Mouse (Mus musculus) large intestine, adult 2 months (tissue): ENCODE data around the gene Pappa2. TPM values are rescaled to one million over a fixed set of nuclear protein-coding genes. Genes with fewer than 3 reads are reported as not detected.
A peak's percentile ranks its signal among the peaks of the same experiment; 100 is the strongest.

ENCODE experiments used
- DNase-seq: peaks from one replicate; pipeline ENCODE4 v3.0.0-alpha.2; 2012; ENCODE audit warnings: low read depth, low spot score
- WGBS: fragments of 180-500 bp; shearing (Covaris S2); methylation state at CpG from one replicate; pipeline ENCODE4 v1.1.7; 2018; 5-methylcytosine and 5-hydroxymethylcytosine counted together
- polyA plus RNA-seq: library from polyadenylated mRNA; depleted of rRNA; stranded (reverse); fragments of >200 nt; gene quantifications from 2 replicates; pipeline ENCODE4 v1.2.3, GENCODE M21; 2012

Gene Pappa2
- polyA plus RNA-seq, 1 experiment, result 0.01 TPM

GRCm38 (mm10) chr1:158669971-158670592 lies 310.2 kb downstream of the Pappa2 start:
- peak; percentile 21 for DNase-seq

GRCm38 (mm10) chr1:158666001-158666400 lies 314.3 kb downstream of the Pappa2 start:
- no peak for DNase-seq
- 67% methylated on average over 3 of the region's 3 CpGs for WGBS

More at GRCm38 (mm10) chr1:158669971-158670592, 310.2 kb downstream of the Pappa2 start:
- 39% methylated on average over 3 of the region's 3 CpGs for WGBS
